Mouse (Mus musculus) kidney, postnatal 0 days (tissue): ENCODE data around the gene Fancg. TPM values are rescaled to one million over a fixed set of nuclear protein-coding genes. Genes with fewer than 3 reads are reported as not detected.

ENCODE experiments used
- ATAC-seq: fragments of 200-750 bp; cut with Nextera tagmentation; replicated peaks from 2 replicates; pipeline ENCODE4 v1.8.0; 2017; ENCODE audit warnings: low read depth, moderate number of reproducible peaks, moderate TSS enrichment, moderate library complexity; ENCODE audit not compliant: low FRiP score
- DNase-seq: peaks from one replicate; pipeline ENCODE4 v3.0.0-alpha.2; 2016; ENCODE audit warnings: low spot score
- H3K27ac ChIP-seq: fragments of 300-500 bp; sonication (generic); 2 replicates; pipeline ENCODE4 v1.5.1; 2014; ENCODE audit warnings: mild to moderate bottlenecking
- H3K27me3 ChIP-seq: fragments of 300-500 bp; sonication (generic); 2 replicates; pipeline ENCODE4 v1.6.1; 2014; ENCODE audit warnings: low read length, mixed read lengths; ENCODE audit not compliant: insufficient read depth
- H3K36me3 ChIP-seq: fragments of 300-500 bp; sonication (generic); 2 replicates; pipeline ENCODE4 v1.6.1; 2014; ENCODE audit warnings: low read length, mixed read lengths; ENCODE audit not compliant: insufficient read depth
- H3K4me1 ChIP-seq: fragments of 300-500 bp; sonication (generic); replicated peaks from 2 replicates; pipeline ENCODE4 v1.6.1; 2014; ENCODE audit warnings: antibody characterized with exemption, low read length, mixed read lengths; ENCODE audit not compliant: insufficient read depth
- H3K4me2 ChIP-seq: fragments of 300-500 bp; sonication (generic); 2 replicates; pipeline ENCODE4 v1.6.1; 2014; ENCODE audit warnings: mild to moderate bottlenecking, low read length, moderate library complexity, mixed read lengths
- H3K4me3 ChIP-seq: fragments of 300-500 bp; sonication (generic); replicated peaks from 2 replicates; pipeline ENCODE4 v1.5.1; 2014; ENCODE audit warnings: low read depth, low read length
- H3K9ac ChIP-seq: fragments of 300-500 bp; sonication (generic); 2 replicates; pipeline ENCODE4 v1.6.1; 2014; ENCODE audit warnings: low read depth, low read length
- H3K9me3 ChIP-seq: fragments of 300-500 bp; sonication (generic); replicated peaks from 2 replicates; pipeline ENCODE4 v1.6.1; 2016; ENCODE audit warnings: low read length, inconsistent platforms, mixed read lengths
- CTCF ChIP-seq: IDR thresholded peaks from 2 replicates; pipeline ENCODE4 v1.5.1; 2016; ENCODE audit warnings: antibody characterized with exemption, low read depth, mild to moderate bottlenecking, moderate library complexity
- WGBS: fragments of 180-500 bp; shearing (Covaris S2); extraction: QIAGEN DNeasy Blood & Tissue Kit; methylation state at CpG from one replicate; pipeline ENCODE4 v1.1.7; 2014; 5-methylcytosine and 5-hydroxymethylcytosine counted together
- polyA plus RNA-seq: library from polyadenylated mRNA; unstranded; fragments of >200 nt; fragmentation: Nextera tagmentation; extraction: Ambion mirVana; gene quantifications from 2 replicates; pipeline ENCODE4 v1.2.1, GENCODE M21; 2015

Gene Fancg
- polyA plus RNA-seq, 1 experiment from 2014 or later = 7.2 TPM

- H3K4me1 ChIP-seq = no peaks in the 10 kb centered on the region
- no peak overlapping the region for H3K4me2 ChIP-seq
- DNase-seq (no peak), ATAC-seq (no peak)
- no peak overlapping the region for H3K27ac ChIP-seq
- no peaks in the 10 kb centered on the region for H3K9me3 ChIP-seq
- peaks cover 21% of the 10 kb centered on the region; the same call in 1 of the 2 replicates for H3K36me3 ChIP-seq
- H3K27me3 ChIP-seq = no peaks in the 10 kb centered on the region
- WGBS = 93% methylated on average over 4 of the region's 4 CpGs
- no peak overlapping the region for H3K4me3 ChIP-seq
- no peak overlapping the region for H3K9ac ChIP-seq
- TF ChIP-seq CTCF = peak; percentile 33; the same call in 1 of the 2 replicates
Measured at GRCm38 (mm10) chr4:42978062-42978461, 32.2 kb downstream of the Fancg start.

GRCm38 (mm10) chr4:42973868-42974267, 36.4 kb downstream of the Fancg start:
- Histone ChIP-seq H3K36me3 (0 out of 2 replicates have a peak, but pooled peaks cover 4% of the 10 kb centered on the region), H3K4me2 (no peak overlapping the region), H3K27me3 (no peaks in the 10 kb centered on the region), H3K9me3 (no peaks in the 10 kb centered on the region), H3K27ac (no peak overlapping the region), H3K4me1 (no peaks in the 10 kb centered on the region), H3K4me3 (no peak overlapping the region), H3K9ac (no peak overlapping the region)
- no peak for TF ChIP-seq CTCF
- ATAC-seq (no peak), DNase-seq (no peak)
- WGBS = 81% methylated on average over 5 of the region's 5 CpGs

GRCm38 (mm10) chr4:42972952-42973351, 37.4 kb downstream of the Fancg start:
- ATAC-seq = no peak
- H3K9ac ChIP-seq = no peak overlapping the region
- H3K4me2 ChIP-seq = no peak overlapping the region
- no peak overlapping the region for H3K27ac ChIP-seq
- no peaks in the 10 kb centered on the region for H3K27me3 ChIP-seq
- H3K36me3 ChIP-seq = no peaks in the 10 kb centered on the region
- no peak for TF ChIP-seq CTCF
- no peak for DNase-seq
- 57% methylated on average over 4 of the region's 4 CpGs for WGBS
- no peak overlapping the region for H3K4me3 ChIP-seq
- H3K9me3 ChIP-seq = no peaks in the 10 kb centered on the region
- H3K4me1 ChIP-seq = no peaks in the 10 kb centered on the region

GRCm38 (mm10) chr4:42969304-42969703, 41.0 kb downstream of the Fancg start, which contains the start of gene 1700022I11Rik:
1700022I11Rik (plus strand) TSS chr4:42969604.
- Histone ChIP-seq H3K27ac (no peak within 1 kb of the TSS), H3K4me1 (peaks cover 3% of the 10 kb centered on the region; the same call in 1 of the 2 replicates), H3K9me3 (no peaks in the 10 kb centered on the region), H3K36me3 (no peaks in the 10 kb centered on the region), H3K4me3 (no peak within 1 kb of the TSS), H3K27me3 (no peaks in the 10 kb centered on the region), H3K9ac (no peak within 1 kb of the TSS), H3K4me2 (no peak within 1 kb of the TSS)
- no peak for DNase-seq
- 88% methylated on average over 4 of the region's 4 CpGs for WGBS
- no peak for ATAC-seq
- TF ChIP-seq CTCF = no peak

GRCm38 (mm10) chr4:42965039-42965719, 45.1 kb downstream of the Fancg start:
- ATAC-seq = no peak
- 16% methylated on average over 12 of the region's 12 CpGs for WGBS
- TF ChIP-seq CTCF = peak; percentile 93
- Histone ChIP-seq H3K27me3 (no peaks in the 10 kb centered on the region), H3K4me3 (no peak overlapping the region), H3K36me3 (no peaks in the 10 kb centered on the region), H3K4me2 (peak overlapping the region; percentile 37), H3K9ac (no peak overlapping the region), H3K27ac (no peak overlapping the region), H3K9me3 (no peaks in the 10 kb centered on the region), H3K4me1 (peaks cover 3% of the 10 kb centered on the region; the same call in 1 of the 2 replicates)
- peak; percentile 87 for DNase-seq

- Histone ChIP-seq H3K4me1 (peaks cover 3% of the 10 kb centered on the region; the same call in 1 of the 2 replicates), H3K9ac (no peak overlapping the region), H3K27ac (no peak overlapping the region), H3K4me3 (no peak overlapping the region), H3K36me3 (no peaks in the 10 kb centered on the region), H3K27me3 (no peaks in the 10 kb centered on the region), H3K4me2 (no peak overlapping the region), H3K9me3 (no peaks in the 10 kb centered on the region)
- DNase-seq (no peak), ATAC-seq (no peak)
- TF ChIP-seq CTCF = peak; percentile 39
- WGBS = 97% methylated on average over 2 of the region's 2 CpGs
Measured at GRCm38 (mm10) chr4:42963480-42963879, 46.8 kb downstream of the Fancg start.
